Mouse (Mus musculus): ENCODE measurements around the gene Tnpo2. TPM values are rescaled to one million over a fixed set of nuclear protein-coding genes. Genes with fewer than 3 reads are reported as not detected.
"Not testable (repeated sequence)": the region's sequence is repeated elsewhere in the genome, so short reads cannot be mapped to it uniquely, and the experiment has no call there.

The Tnpo2 gene
- polyA plus RNA-seq, 1 experiment from 2014 or later = 31.1 TPM

DNA sequence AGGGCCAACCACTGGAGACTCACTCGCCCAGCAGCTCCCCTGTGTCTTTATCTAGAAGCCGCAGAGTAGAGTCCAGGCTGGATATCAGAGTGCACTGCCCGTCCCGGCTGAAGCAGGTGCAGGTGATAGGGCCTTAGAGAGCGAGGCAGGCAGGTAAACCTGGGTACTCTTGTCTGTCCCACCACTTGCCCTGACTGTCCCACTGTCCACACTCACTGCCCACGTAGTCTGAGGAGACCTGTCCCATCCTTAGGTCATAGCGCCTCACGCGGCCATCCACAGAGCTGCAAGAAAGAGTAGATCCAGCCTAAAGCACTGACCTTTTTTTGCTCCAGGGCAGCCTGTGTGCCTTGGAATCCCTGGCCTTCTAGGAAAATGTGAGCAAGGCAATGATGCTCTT, 39.3 kb downstream of the Tnpo2 start:
- Histone ChIP-seq H3K27me3 (replicated peaks) (no peaks in the 10 kb centered on the region), H3K4me3 (peak overlapping the region; percentile 12; the same call in 1 of the 2 replicates), H3K4me1 (peaks cover 76% of the 10 kb centered on the region), H3K36me3 (peaks cover 63% of the 10 kb centered on the region), H3K4me2 (peak overlapping the region; percentile 55), H3K9ac (peak overlapping the region; percentile 42), H3K27ac (peak overlapping the region; percentile 81), H3K9me3 (replicated peaks) (no peaks in the 10 kb centered on the region)
- WGBS (ENCODE audit: insufficient replicate concordance) = 50% methylated on average over 9 of the region's 9 CpGs
- peak; percentile 67 for ATAC-seq

DNA sequence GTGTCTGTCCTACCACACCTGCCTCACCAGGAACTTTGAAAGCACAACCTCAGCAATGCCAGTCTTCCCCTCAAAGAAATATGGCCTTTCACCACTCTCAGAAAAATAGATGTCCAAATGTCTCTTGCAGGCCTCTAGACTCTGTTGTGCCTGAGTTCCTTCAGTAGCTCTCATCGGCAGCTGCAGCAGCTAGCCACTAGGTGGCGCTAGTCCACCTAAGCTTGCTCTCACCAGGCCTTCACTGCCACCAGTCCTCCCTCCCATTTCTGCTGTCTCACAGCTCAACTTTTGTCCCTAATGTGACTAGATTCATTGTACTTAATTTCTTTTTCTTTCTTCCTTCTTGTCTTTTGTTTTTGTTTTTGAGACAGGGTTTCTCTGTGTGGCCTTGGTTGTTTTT, 40.3 kb downstream of the Tnpo2 start:
- H3K9me3 ChIP-seq (replicated peaks) = no peaks in the 10 kb centered on the region
- peak overlapping the region; percentile 81 for H3K27ac ChIP-seq
- H3K27me3 ChIP-seq (replicated peaks) = no peaks in the 10 kb centered on the region
- peaks cover 82% of the 10 kb centered on the region for H3K4me1 ChIP-seq
- H3K9ac ChIP-seq = peak overlapping the region; percentile 42; the same call in 1 of the 2 replicates
- peaks cover 63% of the 10 kb centered on the region for H3K36me3 ChIP-seq
- no peak overlapping the region for H3K4me3 ChIP-seq
- 0% methylated on average over 2 of the region's 2 CpGs for WGBS (ENCODE audit: insufficient replicate concordance)
- no peak overlapping the region for H3K4me2 ChIP-seq
- ATAC-seq = peak; percentile 38; the same call in 1 of the 2 replicates

DNA sequence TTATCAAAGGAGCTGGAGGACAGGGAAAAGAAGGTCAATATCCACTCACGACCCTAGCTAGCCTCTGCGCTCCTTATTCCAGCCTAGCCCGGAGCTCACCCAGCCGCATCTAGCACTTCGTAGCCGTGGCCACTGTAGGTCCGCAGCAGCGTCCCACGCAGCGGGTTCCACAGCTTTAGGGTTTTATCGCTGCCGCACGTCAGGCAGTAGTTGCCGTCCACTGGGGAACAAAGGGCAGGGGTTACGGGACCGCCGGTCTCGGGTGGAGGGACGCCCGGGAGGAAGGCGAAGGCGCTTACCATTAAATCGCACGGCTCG, 43.5 kb downstream of the Tnpo2 start:
- H3K9ac ChIP-seq = peak overlapping the region; percentile 94
- H3K36me3 ChIP-seq = peaks cover 46% of the 10 kb centered on the region
- H3K4me1 ChIP-seq = peaks cover 82% of the 10 kb centered on the region
- no peak for ATAC-seq
- WGBS (ENCODE audit: insufficient replicate concordance) = 0% methylated on average over 25 of the region's 25 CpGs
- no peaks in the 10 kb centered on the region for H3K9me3 ChIP-seq (replicated peaks)
- H3K4me3 ChIP-seq = peak overlapping the region; percentile 95
- H3K27ac ChIP-seq = peak overlapping the region; percentile 82
- peak overlapping the region; percentile 89 for H3K4me2 ChIP-seq
- no peaks in the 10 kb centered on the region for H3K27me3 ChIP-seq (replicated peaks)

DNA sequence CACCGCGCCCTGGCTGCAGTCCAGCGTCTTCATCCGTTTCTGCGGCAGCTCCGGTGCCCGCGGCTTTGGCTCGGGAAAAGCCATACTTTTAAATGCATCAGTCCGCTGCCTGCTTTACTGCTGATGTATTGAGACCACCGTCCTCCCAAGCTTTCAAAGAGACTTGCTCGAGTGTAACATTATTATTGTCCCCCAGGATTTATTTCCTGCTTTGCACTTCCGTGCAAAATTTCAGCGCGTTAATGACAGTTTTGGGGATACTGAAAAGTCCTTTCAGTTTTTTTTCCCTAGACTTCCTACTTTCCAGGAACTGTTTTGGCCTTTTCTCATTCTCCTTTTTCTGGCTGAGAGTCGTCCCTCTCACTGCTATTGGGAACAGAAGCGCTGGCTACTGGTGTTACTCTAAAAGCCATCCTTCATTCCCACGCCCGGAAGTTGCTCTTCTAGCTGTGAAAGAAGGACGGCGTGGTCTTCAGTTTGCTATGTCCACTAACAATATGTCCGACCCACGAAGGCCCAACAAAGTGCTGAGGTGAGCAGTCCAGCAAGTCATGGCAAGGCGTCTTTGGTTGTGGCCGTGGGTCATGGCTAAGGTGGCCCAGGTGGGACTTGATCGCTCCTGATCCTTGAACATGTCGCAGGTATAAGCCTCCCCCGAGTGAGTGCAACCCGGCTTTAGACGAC, 44.0 kb downstream of the Tnpo2 start, which contains the start of gene Wdr83os:
Wdr83os (plus strand) TSS at position 209 of the 684 bp plus-strand sequence.
- Histone ChIP-seq H3K9ac (peak within 1 kb of the TSS; percentile 94), H3K4me3 (peak within 1 kb of the TSS; percentile 95), H3K27ac (peak within 1 kb of the TSS; percentile 82), H3K27me3 (replicated peaks) (no peaks in the 10 kb centered on the region), H3K4me2 (peak within 1 kb of the TSS; percentile 89), H3K4me1 (peaks cover 82% of the 10 kb centered on the region), H3K9me3 (replicated peaks) (no peaks in the 10 kb centered on the region), H3K36me3 (peaks cover 46% of the 10 kb centered on the region)
- ATAC-seq = peak; percentile 14; the same call in 1 of the 2 replicates
- WGBS (ENCODE audit: insufficient replicate concordance) = under 1% methylated on average over 30 of the region's 30 CpGs

DNA sequence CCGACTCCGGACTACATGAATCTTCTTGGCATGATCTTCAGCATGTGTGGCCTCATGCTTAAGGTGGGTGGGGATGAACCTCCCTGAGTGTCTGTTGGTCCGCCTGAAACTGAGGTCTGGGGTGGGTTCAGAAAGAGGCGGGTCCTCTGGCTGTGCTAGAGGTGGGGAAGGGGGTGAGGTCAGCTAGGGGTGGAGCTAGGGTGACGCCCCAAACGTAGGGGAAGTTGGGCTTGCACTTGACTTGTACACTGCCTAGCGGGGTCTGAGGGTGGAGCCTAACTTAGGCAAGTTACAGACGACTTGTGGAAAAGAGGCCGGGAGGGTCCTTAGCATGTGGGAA, 44.5 kb downstream of the Tnpo2 start, which contains the start of gene Wdr83:
Wdr83 (minus strand) TSS at position 91 of the 340 bp plus-strand sequence.
- no peaks in the 10 kb centered on the region for H3K27me3 ChIP-seq (replicated peaks)
- peak within 1 kb of the TSS; percentile 89 for H3K4me2 ChIP-seq
- peaks cover 46% of the 10 kb centered on the region for H3K36me3 ChIP-seq
- H3K4me1 ChIP-seq = peaks cover 77% of the 10 kb centered on the region
- H3K9me3 ChIP-seq (replicated peaks) = no peaks in the 10 kb centered on the region
- peak within 1 kb of the TSS; percentile 94 for H3K9ac ChIP-seq
- peak within 1 kb of the TSS; percentile 82 for H3K27ac ChIP-seq
- peak; percentile 78 for ATAC-seq
- 0% methylated on average over 9 of the region's 9 CpGs for WGBS (ENCODE audit: insufficient replicate concordance)
- H3K4me3 ChIP-seq = peak within 1 kb of the TSS; percentile 95

DNA sequence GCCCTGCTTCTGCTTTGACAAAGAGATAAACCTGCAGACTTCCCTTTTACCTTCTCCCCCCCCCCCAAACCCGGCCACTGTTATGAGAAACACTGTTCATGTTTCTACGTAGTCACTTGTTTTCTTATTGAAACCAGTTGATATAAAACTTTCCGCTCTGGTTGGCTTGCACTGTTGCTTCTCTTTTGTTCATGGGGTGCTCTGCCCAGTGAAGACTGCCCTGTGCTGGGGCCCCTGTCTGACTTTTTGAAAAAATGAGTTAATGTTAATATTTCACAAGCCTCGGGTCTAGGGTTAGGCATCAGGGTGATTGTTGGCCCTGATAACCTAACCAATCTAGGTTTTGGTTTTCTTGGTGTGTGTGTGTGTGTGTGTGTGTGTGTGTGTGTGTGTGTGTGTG, 45.5 kb downstream of the Tnpo2 start:
- H3K4me1 ChIP-seq = peaks cover 68% of the 10 kb centered on the region
- peak overlapping the region; percentile 82 for H3K27ac ChIP-seq
- H3K4me3 ChIP-seq = peak overlapping the region; percentile 95; the same call in 1 of the 2 replicates
- H3K36me3 ChIP-seq = peaks cover 48% of the 10 kb centered on the region
- H3K9ac ChIP-seq = peak overlapping the region; percentile 94
- not testable (repeated sequence) for H3K27me3 ChIP-seq (replicated peaks); ATAC-seq; H3K9me3 ChIP-seq (replicated peaks)
- H3K4me2 ChIP-seq = peak overlapping the region; percentile 89
- WGBS (ENCODE audit: insufficient replicate concordance) = 34% methylated on average over 4 of the region's 4 CpGs

DNA sequence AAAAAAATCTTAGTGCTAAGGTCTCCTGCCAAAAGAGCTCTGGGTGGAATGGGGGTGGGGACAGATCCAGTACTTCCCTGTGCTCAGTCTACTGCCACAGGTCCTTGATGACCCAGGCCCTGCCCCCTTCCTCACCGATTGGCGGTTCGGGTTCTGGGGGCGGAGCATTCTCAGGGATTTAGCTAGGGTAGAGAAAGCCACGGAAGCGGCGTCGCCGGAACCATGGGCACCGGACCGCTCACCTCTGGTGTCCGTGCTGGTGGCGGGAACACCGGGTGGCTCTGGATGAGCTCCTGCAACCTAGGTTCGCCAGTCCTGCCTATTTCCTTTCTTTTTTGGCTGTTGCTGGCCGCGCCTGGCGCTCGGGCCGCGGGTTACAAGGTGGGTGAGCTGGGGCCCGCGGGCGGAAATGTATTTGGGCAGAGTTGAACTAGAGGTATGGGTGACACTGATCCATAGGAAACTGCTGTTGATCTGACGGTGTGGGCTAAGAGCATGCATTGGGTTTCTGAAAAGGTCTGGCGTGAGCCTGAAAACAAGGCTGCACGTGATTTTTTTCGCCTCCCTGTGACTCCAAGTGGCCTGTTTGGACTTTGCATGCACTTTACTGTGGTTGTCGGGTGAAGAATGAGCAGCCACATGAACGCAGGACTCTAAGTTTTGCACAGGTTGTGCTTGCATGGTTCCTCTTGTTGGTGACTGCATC, 46.5 kb downstream of the Tnpo2 start, which contains the start of gene Man2b1:
Man2b1 (plus strand) TSS at position 163 of the 706 bp plus-strand sequence.
- H3K36me3 ChIP-seq = peaks cover 49% of the 10 kb centered on the region
- H3K9me3 ChIP-seq (replicated peaks) = no peaks in the 10 kb centered on the region
- peak within 1 kb of the TSS; percentile 82 for H3K27ac ChIP-seq
- WGBS (ENCODE audit: insufficient replicate concordance) = under 1% methylated on average over 30 of the region's 30 CpGs
- H3K4me2 ChIP-seq = peak within 1 kb of the TSS; percentile 89
- peak; percentile 86 for ATAC-seq
- H3K4me3 ChIP-seq = peak within 1 kb of the TSS; percentile 95
- peaks cover 63% of the 10 kb centered on the region for H3K4me1 ChIP-seq
- H3K27me3 ChIP-seq (replicated peaks) = no peaks in the 10 kb centered on the region
- H3K9ac ChIP-seq = peak within 1 kb of the TSS; percentile 94

DNA sequence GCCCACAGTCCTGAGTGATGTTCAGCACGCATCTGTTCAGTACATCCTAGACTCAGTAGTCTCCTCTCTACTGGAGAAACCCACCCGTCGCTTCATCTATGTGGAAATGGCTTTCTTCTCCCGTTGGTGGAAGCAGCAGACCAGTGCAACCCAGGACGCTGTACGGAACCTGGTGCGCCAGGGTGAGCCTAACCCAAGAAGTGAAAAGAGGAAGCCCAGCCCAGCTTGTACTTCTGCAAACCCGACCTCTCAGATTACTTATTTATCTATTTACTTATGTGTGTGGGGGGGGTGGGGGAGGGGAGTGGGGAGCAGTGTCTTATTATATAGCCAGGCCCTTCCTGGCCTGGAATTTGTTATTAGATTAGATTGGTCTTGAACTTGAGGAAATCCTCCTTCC, 47.9 kb downstream of the Tnpo2 start:
- peaks cover 51% of the 10 kb centered on the region for H3K36me3 ChIP-seq
- peak overlapping the region; percentile 72; the same call in 1 of the 2 replicates for H3K4me3 ChIP-seq
- no peaks in the 10 kb centered on the region for H3K27me3 ChIP-seq (replicated peaks)
- peaks cover 49% of the 10 kb centered on the region for H3K4me1 ChIP-seq
- ATAC-seq = no peak
- H3K9me3 ChIP-seq (replicated peaks) = no peaks in the 10 kb centered on the region
- H3K4me2 ChIP-seq = peak overlapping the region; percentile 89
- no peak overlapping the region for H3K27ac ChIP-seq
- 45% methylated on average over 8 of the region's 8 CpGs for WGBS (ENCODE audit: insufficient replicate concordance)
- no peak overlapping the region for H3K9ac ChIP-seq

DNA sequence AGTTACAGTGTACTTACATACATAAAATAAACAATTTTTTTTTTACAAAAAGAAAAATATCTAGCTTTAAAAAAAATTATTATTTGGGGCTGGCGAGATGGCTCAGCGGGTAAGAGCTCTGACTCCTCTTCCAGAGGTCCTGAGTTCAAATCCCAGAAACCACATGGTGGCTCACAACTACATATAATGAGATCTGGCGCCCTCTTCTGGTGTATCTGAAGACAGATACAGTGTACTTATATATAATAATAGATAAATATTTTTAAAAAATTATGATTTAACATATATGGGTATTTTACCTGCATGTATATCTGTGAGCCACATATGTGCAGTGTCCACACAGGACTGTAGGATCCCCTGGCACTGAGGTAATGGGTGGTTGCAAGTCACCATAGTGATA, 49.5 kb downstream of the Tnpo2 start:
- no peaks in the 10 kb centered on the region for H3K9me3 ChIP-seq (replicated peaks)
- H3K4me3 ChIP-seq = no peak overlapping the region
- no peak overlapping the region for H3K27ac ChIP-seq
- H3K36me3 ChIP-seq = peaks cover 57% of the 10 kb centered on the region
- no peak for ATAC-seq
- H3K4me2 ChIP-seq = no peak overlapping the region
- WGBS (ENCODE audit: insufficient replicate concordance) = 67% methylated on average over 3 of the region's 3 CpGs
- H3K27me3 ChIP-seq (replicated peaks) = no peaks in the 10 kb centered on the region
- no peak overlapping the region for H3K9ac ChIP-seq
- H3K4me1 ChIP-seq = peaks cover 48% of the 10 kb centered on the region

DNA sequence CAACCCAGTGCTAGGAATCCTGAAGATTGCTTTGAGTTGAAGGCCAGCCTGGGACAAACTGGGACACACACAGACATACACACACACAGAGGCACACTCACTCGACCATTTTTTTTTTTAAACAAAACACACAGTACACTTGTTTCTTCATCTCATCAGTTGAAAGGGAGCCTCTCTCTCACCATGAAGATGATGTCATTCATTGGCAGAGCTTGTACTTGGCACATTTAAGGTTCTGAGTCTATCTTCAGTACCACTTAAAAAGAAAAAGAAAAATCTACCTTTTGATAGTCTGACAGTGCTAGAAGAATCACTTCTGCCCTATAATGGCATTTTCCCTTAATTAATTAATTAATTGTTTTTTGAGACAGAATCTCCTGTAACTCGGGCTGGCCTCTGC, 52.1 kb downstream of the Tnpo2 start:
- Histone ChIP-seq H3K9ac (no peak overlapping the region), H3K9me3 (replicated peaks) (no peaks in the 10 kb centered on the region), H3K4me1 (peaks cover 28% of the 10 kb centered on the region), H3K4me3 (no peak overlapping the region), H3K36me3 (peaks cover 82% of the 10 kb centered on the region), H3K27me3 (replicated peaks) (no peaks in the 10 kb centered on the region), H3K4me2 (no peak overlapping the region), H3K27ac (no peak overlapping the region)
- WGBS (ENCODE audit: insufficient replicate concordance) = 53% methylated on average over 2 of the region's 2 CpGs
- no peak for ATAC-seq

DNA sequence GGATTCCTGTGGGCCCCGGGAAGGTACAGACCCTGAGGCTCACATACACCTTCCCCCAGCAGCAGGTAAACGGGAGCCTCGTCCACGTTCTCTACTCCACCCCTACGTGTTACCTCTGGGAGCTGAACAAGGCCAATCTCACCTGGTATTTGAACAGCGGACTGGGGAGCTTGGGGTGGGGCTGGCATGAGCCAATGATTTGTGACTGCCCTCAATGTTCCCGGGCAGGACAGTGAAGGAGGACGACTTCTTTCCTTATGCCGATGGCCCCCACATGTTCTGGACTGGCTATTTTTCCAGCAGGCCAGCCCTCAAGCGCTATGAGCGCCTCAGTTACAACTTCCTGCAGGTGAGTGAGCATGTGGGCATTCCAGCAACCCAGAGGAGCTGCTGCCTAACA, 54.1 kb downstream of the Tnpo2 start:
- Histone ChIP-seq H3K27me3 (replicated peaks) (no peaks in the 10 kb centered on the region), H3K9me3 (replicated peaks) (no peaks in the 10 kb centered on the region), H3K4me2 (no peak overlapping the region), H3K9ac (no peak overlapping the region), H3K36me3 (peaks cover 88% of the 10 kb centered on the region), H3K4me3 (no peak overlapping the region), H3K4me1 (peaks cover 10% of the 10 kb centered on the region; the same call in 1 of the 2 replicates), H3K27ac (no peak overlapping the region)
- no peak for ATAC-seq
- 82% methylated on average over 11 of the region's 11 CpGs for WGBS (ENCODE audit: insufficient replicate concordance)

DNA sequence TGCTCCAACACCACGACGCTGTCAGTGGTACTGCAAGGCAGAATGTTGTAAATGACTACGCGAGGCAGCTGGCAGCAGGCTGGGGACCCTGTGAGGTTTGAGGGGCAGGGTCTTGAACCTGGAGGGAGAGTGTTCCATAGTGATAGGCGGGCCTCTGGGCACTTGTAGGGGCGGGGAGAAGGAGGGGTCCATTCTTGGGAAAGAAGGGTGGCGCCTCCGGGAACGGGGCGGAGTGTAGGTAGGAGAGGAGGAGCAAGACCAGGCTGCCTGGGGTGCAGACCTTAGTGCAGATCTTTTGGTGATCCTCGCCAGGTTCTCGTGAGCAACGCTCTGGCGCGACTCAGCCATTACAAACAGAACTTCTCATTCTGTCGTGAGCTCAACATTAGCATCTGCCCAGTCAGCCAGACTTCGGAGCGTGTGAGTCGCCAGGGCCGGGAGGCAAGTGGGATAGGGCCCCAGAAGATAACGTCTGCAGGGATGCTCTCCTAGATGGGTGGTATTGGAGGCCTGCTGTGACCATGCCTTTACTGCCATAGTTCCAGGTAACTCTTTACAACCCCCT, 54.9 kb downstream of the Tnpo2 start:
- H3K4me3 ChIP-seq = no peak overlapping the region
- ATAC-seq = no peak
- 59% methylated on average over 21 of the region's 21 CpGs for WGBS (ENCODE audit: insufficient replicate concordance)
- no peaks in the 10 kb centered on the region for H3K27me3 ChIP-seq (replicated peaks)
- H3K36me3 ChIP-seq = peaks cover 88% of the 10 kb centered on the region
- H3K9ac ChIP-seq = no peak overlapping the region
- H3K9me3 ChIP-seq (replicated peaks) = no peaks in the 10 kb centered on the region
- no peak overlapping the region for H3K4me2 ChIP-seq
- H3K27ac ChIP-seq = no peak overlapping the region
- peaks cover 10% of the 10 kb centered on the region; the same call in 1 of the 2 replicates for H3K4me1 ChIP-seq

Measured in liver, embryonic 12.5 days (tissue).